Mouse (Mus musculus): ENCODE measurements at regions not wholly inside any gene's neighbourhood (a gene's known extent, or its start where the extent isn't known, plus 50 kb on each side); places are given as distances from the start of the nearest gene placed in this dataset.

- no peak for ATAC-seq (replicated peaks; ENCODE audit: low FRiP score, low read depth)
- Histone ChIP-seq H3K9me3 (replicated peaks; ENCODE audit: low read length) (no peaks in the 10 kb centered on the region), H3K4me3 (replicated peaks; ENCODE audit: low read depth, low read length) (no peak overlapping the region), H3K4me1 (replicated peaks; ENCODE audit: insufficient read depth, low read length) (no peaks in the 10 kb centered on the region), H3K36me3 (ENCODE audit: insufficient read depth, low read length) (no peaks in the 10 kb centered on the region), H3K4me2 (ENCODE audit: low read length) (no peak overlapping the region), H3K9ac (ENCODE audit: low read depth, low read length) (no peak overlapping the region), H3K27me3 (ENCODE audit: insufficient read depth, low read length) (no peaks in the 10 kb centered on the region), H3K27ac (no peak overlapping the region)
- DNase-seq (ENCODE audit: low spot score), result no peak
- TF ChIP-seq CTCF (IDR thresholded peaks at IDR 0.05; ENCODE audit: low read depth), result no peak
- 85% methylated on average over 2 of the region's 2 CpGs for WGBS
Measured at GRCm38 (mm10) chr14:123096086-123096485, 112.3 kb upstream of the Tmtc4 start.

- no peaks in the 10 kb centered on the region for H3K4me1 ChIP-seq (replicated peaks; ENCODE audit: insufficient read depth, low read length)
- no peak overlapping the region for H3K9ac ChIP-seq (ENCODE audit: low read depth, low read length)
- no peak for TF ChIP-seq CTCF (IDR thresholded peaks at IDR 0.05; ENCODE audit: low read depth)
- H3K36me3 ChIP-seq (ENCODE audit: insufficient read depth, low read length), result no peaks in the 10 kb centered on the region
- H3K27me3 ChIP-seq (ENCODE audit: insufficient read depth, low read length), result no peaks in the 10 kb centered on the region
- no peak overlapping the region for H3K27ac ChIP-seq
- no peak for ATAC-seq (replicated peaks; ENCODE audit: low FRiP score, low read depth)
- H3K4me2 ChIP-seq (ENCODE audit: low read length), result no peak overlapping the region
- WGBS, result 100% methylated on average over 1 of the region's 1 CpGs
- no peak overlapping the region for H3K4me3 ChIP-seq (replicated peaks; ENCODE audit: low read depth, low read length)
- no peaks in the 10 kb centered on the region for H3K9me3 ChIP-seq (replicated peaks; ENCODE audit: low read length)
- no peak for DNase-seq (ENCODE audit: low spot score)
Measured at GRCm38 (mm10) chr14:123082065-123082464, 98.2 kb upstream of the Tmtc4 start.

DNA sequence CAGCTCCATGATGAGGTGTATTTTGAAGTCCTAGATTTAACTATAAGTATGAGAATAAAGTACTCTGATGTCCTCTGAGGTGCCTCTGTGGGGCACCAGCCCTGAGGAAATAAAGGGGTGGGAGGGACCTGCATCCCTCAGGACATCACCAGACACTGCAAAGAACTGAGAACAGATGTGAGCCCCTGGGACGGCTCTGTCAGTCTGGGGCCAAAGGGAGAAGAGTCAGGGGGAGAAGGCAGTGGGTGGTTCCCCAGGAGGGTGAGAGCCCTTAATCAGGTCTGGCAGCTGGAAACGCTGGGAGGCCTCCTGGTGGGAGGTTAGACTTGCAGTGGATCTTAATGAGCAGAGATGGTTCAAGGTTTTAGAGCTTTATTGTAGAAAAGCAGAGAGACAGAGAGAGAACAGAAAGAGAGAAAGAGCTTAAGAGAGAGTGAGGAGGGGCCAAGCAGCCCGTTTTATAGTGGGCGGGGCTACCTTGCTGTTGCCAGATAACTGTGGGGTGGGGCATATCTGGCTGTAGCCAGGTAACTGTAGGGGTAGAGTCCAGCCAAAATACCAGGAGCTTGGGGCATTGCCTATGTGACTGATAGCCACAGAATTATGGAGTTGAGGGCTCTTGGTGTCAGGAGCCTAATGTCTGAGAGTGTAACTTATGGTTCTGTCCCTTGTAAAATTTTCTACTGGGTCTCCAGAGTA, 97.3 kb upstream of the Tmtc4 start:
- WGBS, result 33% methylated on average over 4 of the region's 4 CpGs

GRCm38 (mm10) chr14:123079733-123080132, 95.9 kb upstream of the Tmtc4 start:
- DNase-seq (ENCODE audit: low spot score), result no peak
- no peak for TF ChIP-seq CTCF (IDR thresholded peaks at IDR 0.05; ENCODE audit: low read depth)
- no peak for ATAC-seq (replicated peaks; ENCODE audit: low FRiP score, low read depth)
- no peaks in the 10 kb centered on the region for H3K4me1 ChIP-seq (replicated peaks; ENCODE audit: insufficient read depth, low read length)
- H3K9ac ChIP-seq (ENCODE audit: low read depth, low read length), result no peak overlapping the region
- no peaks in the 10 kb centered on the region for H3K27me3 ChIP-seq (ENCODE audit: insufficient read depth, low read length)
- no peak overlapping the region for H3K4me3 ChIP-seq (replicated peaks; ENCODE audit: low read depth, low read length)
- H3K4me2 ChIP-seq (ENCODE audit: low read length), result no peak overlapping the region
- H3K27ac ChIP-seq, result no peak overlapping the region
- no peaks in the 10 kb centered on the region for H3K9me3 ChIP-seq (replicated peaks; ENCODE audit: low read length)
- WGBS, result 87% methylated on average over 2 of the region's 2 CpGs
- H3K36me3 ChIP-seq (ENCODE audit: insufficient read depth, low read length), result no peaks in the 10 kb centered on the region

More for the DNA sequence above, 97.3 kb upstream of the Tmtc4 start:
- no peaks in the 10 kb centered on the region for H3K9me3 ChIP-seq (replicated peaks; ENCODE audit: low read length)
- no peak for TF ChIP-seq CTCF (IDR thresholded peaks at IDR 0.05; ENCODE audit: low read depth)
- H3K4me2 ChIP-seq (ENCODE audit: low read length), result no peak overlapping the region
- no peaks in the 10 kb centered on the region for H3K4me1 ChIP-seq (replicated peaks; ENCODE audit: insufficient read depth, low read length)
- H3K9ac ChIP-seq (ENCODE audit: low read depth, low read length), result no peak overlapping the region
- H3K27me3 ChIP-seq (ENCODE audit: insufficient read depth, low read length), result no peaks in the 10 kb centered on the region
- H3K4me3 ChIP-seq (replicated peaks; ENCODE audit: low read depth, low read length), result no peak overlapping the region
- no peak for ATAC-seq (replicated peaks; ENCODE audit: low FRiP score, low read depth)
- H3K27ac ChIP-seq, result no peak overlapping the region
- DNase-seq (ENCODE audit: low spot score), result no peak
- H3K36me3 ChIP-seq (ENCODE audit: insufficient read depth, low read length), result no peaks in the 10 kb centered on the region

DNA sequence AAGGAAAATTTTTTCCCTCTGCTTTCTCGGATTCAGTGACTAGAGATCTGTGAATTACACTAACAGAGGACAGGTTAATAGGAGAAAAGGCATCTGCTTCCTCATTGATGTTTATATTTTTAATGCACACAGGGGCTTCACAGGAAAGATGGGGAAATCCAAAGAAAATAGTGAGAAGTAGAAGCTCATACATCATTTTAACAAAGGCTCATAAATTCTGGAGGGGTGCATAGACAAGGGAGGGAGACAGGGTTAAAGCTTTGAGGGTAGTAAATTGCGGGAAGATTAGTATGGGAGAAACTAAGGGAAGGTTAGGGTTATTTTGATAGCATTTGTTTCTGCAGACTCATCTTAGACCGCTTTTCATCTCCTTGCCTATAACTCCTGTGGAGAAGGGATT, 95.0 kb upstream of the Tmtc4 start:
- no peaks in the 10 kb centered on the region for H3K9me3 ChIP-seq (replicated peaks; ENCODE audit: low read length)
- no peak overlapping the region for H3K4me2 ChIP-seq (ENCODE audit: low read length)
- no peaks in the 10 kb centered on the region for H3K27me3 ChIP-seq (ENCODE audit: insufficient read depth, low read length)
- H3K4me1 ChIP-seq (replicated peaks; ENCODE audit: insufficient read depth, low read length), result no peaks in the 10 kb centered on the region
- DNase-seq (ENCODE audit: low spot score) (peak; percentile 49), ATAC-seq (replicated peaks; ENCODE audit: low FRiP score, low read depth) (no peak)
- WGBS, result 19% methylated on average over 3 of the region's 3 CpGs
- no peak overlapping the region for H3K4me3 ChIP-seq (replicated peaks; ENCODE audit: low read depth, low read length)
- TF ChIP-seq CTCF (IDR thresholded peaks at IDR 0.05; ENCODE audit: low read depth), result no peak
- H3K36me3 ChIP-seq (ENCODE audit: insufficient read depth, low read length), result no peaks in the 10 kb centered on the region
- no peak overlapping the region for H3K9ac ChIP-seq (ENCODE audit: low read depth, low read length)
- H3K27ac ChIP-seq, result no peak overlapping the region

DNA sequence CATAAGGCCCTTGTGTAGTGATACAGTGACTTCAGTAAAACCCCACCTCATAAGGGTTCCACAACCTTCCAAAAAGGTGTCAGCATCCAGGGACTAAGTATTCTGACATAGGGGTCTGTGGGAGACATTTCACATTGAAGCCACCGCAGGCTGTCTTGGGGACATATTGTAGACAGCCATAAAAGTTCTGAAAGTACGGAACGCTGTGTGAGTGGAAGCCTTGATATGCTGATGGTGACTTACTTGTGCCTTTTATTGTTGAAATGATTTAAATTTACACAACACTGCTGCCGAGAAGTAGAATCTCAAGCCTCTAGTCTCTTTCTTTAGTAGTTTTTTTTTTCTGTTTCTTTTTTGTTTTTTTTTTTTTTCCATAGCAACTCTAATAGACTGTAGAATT, 82.5 kb upstream of the Tmtc4 start:
- H3K9ac ChIP-seq (ENCODE audit: low read depth, low read length), result no peak overlapping the region
- WGBS, result 80% methylated on average over 4 of the region's 4 CpGs
- H3K4me3 ChIP-seq (replicated peaks; ENCODE audit: low read depth, low read length), result no peak overlapping the region

GRCm38 (mm10) chr14:123065566-123065965, 81.7 kb upstream of the Tmtc4 start:
- Histone ChIP-seq H3K9ac (ENCODE audit: low read depth, low read length) (no peak overlapping the region), H3K4me3 (replicated peaks; ENCODE audit: low read depth, low read length) (no peak overlapping the region), H3K27me3 (ENCODE audit: insufficient read depth, low read length) (no peaks in the 10 kb centered on the region), H3K4me2 (ENCODE audit: low read length) (no peak overlapping the region), H3K9me3 (replicated peaks; ENCODE audit: low read length) (no peaks in the 10 kb centered on the region), H3K27ac (no peak overlapping the region), H3K4me1 (replicated peaks; ENCODE audit: insufficient read depth, low read length) (no peaks in the 10 kb centered on the region), H3K36me3 (ENCODE audit: insufficient read depth, low read length) (no peaks in the 10 kb centered on the region)
- TF ChIP-seq CTCF (IDR thresholded peaks at IDR 0.05; ENCODE audit: low read depth), result no peak
- 49% methylated on average over 8 of the region's 8 CpGs for WGBS
- peak; percentile 21 for DNase-seq (ENCODE audit: low spot score)
- no peak for ATAC-seq (replicated peaks; ENCODE audit: low FRiP score, low read depth)

More for the DNA sequence above, 82.5 kb upstream of the Tmtc4 start:
- ATAC-seq (replicated peaks; ENCODE audit: low FRiP score, low read depth) (no peak), DNase-seq (ENCODE audit: low spot score) (no peak)
- Histone ChIP-seq H3K9me3 (replicated peaks; ENCODE audit: low read length) (no peaks in the 10 kb centered on the region), H3K4me2 (ENCODE audit: low read length) (no peak overlapping the region), H3K36me3 (ENCODE audit: insufficient read depth, low read length) (no peaks in the 10 kb centered on the region), H3K27ac (no peak overlapping the region), H3K27me3 (ENCODE audit: insufficient read depth, low read length) (no peaks in the 10 kb centered on the region), H3K4me1 (replicated peaks; ENCODE audit: insufficient read depth, low read length) (no peaks in the 10 kb centered on the region)
- TF ChIP-seq CTCF (IDR thresholded peaks at IDR 0.05; ENCODE audit: low read depth), result no peak
